Mouse (Mus musculus) limb, embryonic 11.5 days (tissue): ENCODE data around the gene D3Ertd254e. TPM values are rescaled to one million over a fixed set of nuclear protein-coding genes. Genes with fewer than 3 reads are reported as not detected.

Experiments
- ATAC-seq: fragments of 200-750 bp; cut with Nextera tagmentation; 2 replicates; pipeline ENCODE4 v1.8.0; 2017; ENCODE audit warnings: low read depth; ENCODE audit not compliant: insufficient number of reproducible peaks, low FRiP score, low TSS enrichment
- DNase-seq: peaks from one replicate; pipeline ENCODE4 v3.0.0-alpha.2; 2015; ENCODE audit warnings: low spot score
- H3K27ac ChIP-seq: fragments of 300-500 bp; sonication (generic); replicated peaks from 2 replicates; pipeline ENCODE4 v1.5.1; 2014; ENCODE audit warnings: low read depth, mild to moderate bottlenecking, low read length
- H3K27me3 ChIP-seq: fragments of 300-500 bp; sonication (generic); 2 replicates; pipeline ENCODE4 v1.6.1; 2014; ENCODE audit warnings: mild to moderate bottlenecking, low read length, mixed read lengths; ENCODE audit not compliant: control insufficient read depth, insufficient read depth
- H3K36me3 ChIP-seq: fragments of 300-500 bp; sonication (generic); 2 replicates; pipeline ENCODE4 v1.6.1; 2014; ENCODE audit warnings: mild to moderate bottlenecking, low read length, moderate library complexity, mixed read lengths; ENCODE audit not compliant: control insufficient read depth, insufficient read depth
- H3K4me1 ChIP-seq: fragments of 300-500 bp; sonication (generic); 2 replicates; pipeline ENCODE4 v1.6.1; 2014; ENCODE audit warnings: low read length, mixed read lengths; ENCODE audit not compliant: control insufficient read depth, insufficient read depth
- H3K4me2 ChIP-seq: fragments of 300-500 bp; sonication (generic); 2 replicates; pipeline ENCODE4 v1.6.1; 2014; ENCODE audit warnings: low read depth, mild to moderate bottlenecking, moderate library complexity; ENCODE audit not compliant: severe bottlenecking
- H3K4me3 ChIP-seq: fragments of 300-500 bp; sonication (generic); 2 replicates; pipeline ENCODE4 v1.5.1; 2014; ENCODE audit warnings: low read depth, low read length
- H3K9ac ChIP-seq: fragments of 300-500 bp; sonication (generic); 2 replicates; pipeline ENCODE4 v1.6.1; 2014; ENCODE audit warnings: mild to moderate bottlenecking, low read length
- H3K9me3 ChIP-seq: fragments of 300-500 bp; sonication (generic); 2 replicates; pipeline ENCODE4 v1.6.1; 2016; ENCODE audit warnings: low read length; ENCODE audit not compliant: control insufficient read depth
- WGBS: fragments of 180-500 bp; shearing (Covaris S2); extraction: QIAGEN DNeasy Blood & Tissue Kit; methylation state at CpG from one replicate; pipeline ENCODE4 v1.1.7; 2014; 5-methylcytosine and 5-hydroxymethylcytosine counted together
- polyA plus RNA-seq: library from polyadenylated mRNA; unstranded; fragments of >200 nt; fragmentation: Nextera tagmentation; extraction: Ambion mirVana; gene quantifications from 2 replicates; pipeline ENCODE4 v1.2.1, GENCODE M21; 2014

Gene D3Ertd254e
- polyA plus RNA-seq, 1 experiment from 2014 or later = 9.8 TPM

GRCm38 (mm10) chr3:36202932-36203331 lies 52.1 kb downstream of the D3Ertd254e start:
- Histone ChIP-seq H3K9me3 (no peaks in the 10 kb centered on the region), H3K27me3 (no peaks in the 10 kb centered on the region), H3K4me1 (no peaks in the 10 kb centered on the region), H3K4me2 (no peak overlapping the region), H3K9ac (no peak overlapping the region), H3K4me3 (no peak overlapping the region), H3K36me3 (no peaks in the 10 kb centered on the region), H3K27ac (no peak overlapping the region)
- no peak for ATAC-seq
- DNase-seq = no peak
- WGBS = 87% methylated on average over 7 of the region's 7 CpGs

- DNase-seq (no peak), ATAC-seq (no peak)
- H3K9me3 ChIP-seq = no peaks in the 10 kb centered on the region
- H3K9ac ChIP-seq = no peak overlapping the region
- WGBS = 80% methylated on average over 19 of the region's 19 CpGs
- no peak overlapping the region for H3K4me3 ChIP-seq
- H3K4me1 ChIP-seq = no peaks in the 10 kb centered on the region
- no peaks in the 10 kb centered on the region for H3K27me3 ChIP-seq
- H3K4me2 ChIP-seq = no peak overlapping the region
- H3K27ac ChIP-seq = no peak overlapping the region
- H3K36me3 ChIP-seq = no peaks in the 10 kb centered on the region
Observed at GRCm38 (mm10) chr3:36207520-36208264, 56.9 kb downstream of the D3Ertd254e start.

GRCm38 (mm10) chr3:36209776-36210555 lies 59.1 kb downstream of the D3Ertd254e start:
- no peak overlapping the region for H3K27ac ChIP-seq
- no peak overlapping the region for H3K4me3 ChIP-seq
- no peaks in the 10 kb centered on the region for H3K36me3 ChIP-seq
- H3K9ac ChIP-seq = no peak overlapping the region
- DNase-seq (peak; percentile 38), ATAC-seq (no peak)
- no peaks in the 10 kb centered on the region for H3K27me3 ChIP-seq
- WGBS = 70% methylated on average over 11 of the region's 11 CpGs
- H3K9me3 ChIP-seq = no peaks in the 10 kb centered on the region
- H3K4me1 ChIP-seq = no peaks in the 10 kb centered on the region
- no peak overlapping the region for H3K4me2 ChIP-seq

GRCm38 (mm10) chr3:36210939-36211338 lies 60.1 kb downstream of the D3Ertd254e start:
- WGBS = 84% methylated on average over 2 of the region's 2 CpGs
- Histone ChIP-seq H3K9ac (no peak overlapping the region), H3K36me3 (no peaks in the 10 kb centered on the region), H3K4me1 (no peaks in the 10 kb centered on the region), H3K27me3 (no peaks in the 10 kb centered on the region), H3K9me3 (no peaks in the 10 kb centered on the region), H3K4me3 (no peak overlapping the region), H3K4me2 (no peak overlapping the region), H3K27ac (no peak overlapping the region)
- no peak for DNase-seq
- ATAC-seq = no peak

- Histone ChIP-seq H3K4me2 (no peak overlapping the region), H3K4me3 (no peak overlapping the region), H3K9ac (no peak overlapping the region), H3K36me3 (no peaks in the 10 kb centered on the region), H3K9me3 (no peaks in the 10 kb centered on the region), H3K4me1 (no peaks in the 10 kb centered on the region), H3K27me3 (no peaks in the 10 kb centered on the region), H3K27ac (no peak overlapping the region)
- 87% methylated on average over 4 of the region's 4 CpGs for WGBS
- DNase-seq = no peak
- no peak for ATAC-seq
Observed at GRCm38 (mm10) chr3:36212758-36213157, 61.9 kb downstream of the D3Ertd254e start.

Other genes with a start within 250 kb of the D3Ertd254e start
- gene Dcun1d1, start 213.6 kb upstream of the D3Ertd254e start, polyA plus RNA-seq = 100 and 102 TPM in 2 replicates
- 35.8 and 36.3 TPM in 2 replicates for gene Mccc1, start 150.3 kb upstream of the D3Ertd254e start, polyA plus RNA-seq
- not detected in 2 replicates for gene Ccdc144b, start 97.5 kb upstream of the D3Ertd254e start, polyA plus RNA-seq
- gene Acad9, start 85.0 kb upstream of the D3Ertd254e start, polyA plus RNA-seq = 94.7 and 96.4 TPM in 2 replicates
- not detected in 2 replicates for gene Qrfpr, start 71.3 kb downstream of the D3Ertd254e start, polyA plus RNA-seq